Mouse (Mus musculus): ENCODE measurements around the gene Agk. TPM values are rescaled to one million over a fixed set of nuclear protein-coding genes. Genes with fewer than 3 reads are reported as not detected.

The Agk gene
- 37.7 TPM for polyA plus RNA-seq (2017; shearing (Covaris generic))

GRCm38 (mm10) chr6:40324897-40325841 is at the start of gene Agk:
Gene Agk (plus strand): TSS chr6:40325172.

GRCm38 (mm10) chr6:40436047-40436483 is 111.1 kb downstream of the Agk start, which contains the start of gene E330009J07Rik:
Gene E330009J07Rik (minus strand): TSS chr6:40436135.

GRCm38 (mm10) chr6:40438936-40439335 is 114.0 kb downstream of the Agk start, which contains the start of gene Wee2:
Gene Wee2 (plus strand): TSS chr6:40439088.

Other genes with a start within 250 kb of the Agk start
- gene E330009J07Rik, start 111.0 kb downstream of the Agk start, polyA plus RNA-seq (2017; shearing (Covaris generic)) = 20.2 TPM
- not detected for gene Wee2, start 113.9 kb downstream of the Agk start, polyA plus RNA-seq (2017; shearing (Covaris generic))
- 68.2 TPM for gene Ssbp1, start 146.2 kb downstream of the Agk start, polyA plus RNA-seq (2017; shearing (Covaris generic))
- gene Tas2r137, start 166.1 kb downstream of the Agk start, polyA plus RNA-seq (2017; shearing (Covaris generic)) = not detected
- not detected for gene Tas2r108, start 168.4 kb downstream of the Agk start, polyA plus RNA-seq (2017; shearing (Covaris generic))
- gene Prss37, start 194.3 kb downstream of the Agk start, polyA plus RNA-seq (2017; shearing (Covaris generic)) = not detected
- not detected for gene Olfr461, start 229.9 kb downstream of the Agk start, polyA plus RNA-seq (2017; shearing (Covaris generic))
- 0.29 TPM for gene Olfr460, start 244.3 kb downstream of the Agk start, polyA plus RNA-seq (2017; shearing (Covaris generic))

Data from effector memory CD4-positive, alpha-beta T cell, adult 7 months (primary cell).